In genomic region chr2:44952830-44953422, GRCm38 (mm10) we compare ENCODE assay signal across 8 mouse cellular contexts. TPM values are rescaled to one million over a fixed set of nuclear protein-coding genes. Genes with fewer than 3 reads are reported as not detected.
DNase-seq lines count a peak whose midpoint lies in the region; ATAC-seq and TF ChIP-seq lines count a peak whose summit lies in the region.

No protein-coding gene starts in this region.

- DNase-seq in midbrain, embryonic 11.5 days (ENCODE audit: low spot score, missing footprints): peak; percentile 85
- no peak for DNase-seq in midbrain, postnatal 0 days (ENCODE audit: low spot score)
- peak; percentile 29 for DNase-seq in embryonic facial prominence, embryonic 14.5 days (ENCODE audit: low spot score)
- DNase-seq in kidney, adult 2 months: peak; percentile 81
- no peak for DNase-seq in right cerebral cortex, postnatal 25 days
- no peak for DNase-seq in layer of hippocampus, adult 8-10 months (ENCODE audit: low spot score in 2 of 2)

- H3K36me3 ChIP-seq in midbrain, embryonic 11.5 days (ENCODE audit: control insufficient read depth, insufficient read depth, low read length): no peaks in the 10 kb centered on the region
- H3K36me3 ChIP-seq in midbrain, postnatal 0 days (ENCODE audit: insufficient read depth, low read length): no peaks in the 10 kb centered on the region
- no peaks in the 10 kb centered on the region for H3K36me3 ChIP-seq in embryonic facial prominence, embryonic 14.5 days (ENCODE audit: control insufficient read depth, insufficient read depth, low read length)
- no peaks in the 10 kb centered on the region for H3K36me3 ChIP-seq in kidney, adult 2 months (ENCODE audit: control insufficient read depth, insufficient read depth, low read length)
- no peaks in the 10 kb centered on the region for H3K36me3 ChIP-seq in macrophage (ENCODE audit: inconsistent target)
- no peaks in the 10 kb centered on the region for H3K36me3 ChIP-seq in forebrain, embryonic 15.5 days

- no peak for TF ChIP-seq POLR2A in kidney, adult 2 months (IDR thresholded peaks at IDR 0.05; ENCODE audit: low read depth, low read length)

- no peak for TF ChIP-seq CTCF in midbrain, postnatal 0 days (IDR thresholded peaks at IDR 0.05)
- no peak for TF ChIP-seq CTCF in kidney, adult 2 months (conservative IDR thresholded peaks at IDR 0.05; ENCODE audit: insufficient read depth, insufficient read length, low read depth, low read length)

- WGBS in midbrain, embryonic 11.5 days: 17% methylated on average over 6 of the region's 6 CpGs
- WGBS in midbrain, postnatal 0 days: 41% methylated on average over 6 of the region's 6 CpGs
- WGBS in embryonic facial prominence, embryonic 14.5 days: 36% methylated on average over 6 of the region's 6 CpGs
- 32% methylated on average over 6 of the region's 6 CpGs for WGBS in kidney, adult 2 months
- WGBS in macrophage (ENCODE audit: missing documents): 12% methylated on average over 6 of the region's 6 CpGs
- WGBS in forebrain, embryonic 15.5 days: 51% methylated on average over 6 of the region's 6 CpGs

- H3K4me2 ChIP-seq in midbrain, embryonic 11.5 days: no peak overlapping the region
- no peak overlapping the region for H3K4me2 ChIP-seq in midbrain, postnatal 0 days (ENCODE audit: low read depth, low read length, poor library complexity, severe bottlenecking)
- no peak overlapping the region for H3K4me2 ChIP-seq in embryonic facial prominence, embryonic 14.5 days (ENCODE audit: low read depth, low read length)
- no peak overlapping the region for H3K4me2 ChIP-seq in forebrain, embryonic 15.5 days (replicated peaks)

- no peak overlapping the region for H3K9ac ChIP-seq in midbrain, embryonic 11.5 days (ENCODE audit: low read length)
- no peak overlapping the region for H3K9ac ChIP-seq in midbrain, postnatal 0 days (replicated peaks; ENCODE audit: low read length, poor library complexity, severe bottlenecking)
- H3K9ac ChIP-seq in embryonic facial prominence, embryonic 14.5 days (ENCODE audit: low read depth, low read length): no peak overlapping the region
- H3K9ac ChIP-seq in forebrain, embryonic 15.5 days (replicated peaks): no peak overlapping the region

- ATAC-seq in midbrain, embryonic 11.5 days (ENCODE audit: low FRiP score): no peak
- ATAC-seq in midbrain, postnatal 0 days (ENCODE audit: low FRiP score): no peak
- no peak for ATAC-seq in embryonic facial prominence, embryonic 14.5 days (ENCODE audit: low read depth)
- no peak for ATAC-seq in forebrain, embryonic 15.5 days (replicated peaks)

- peaks cover 3% of the 10 kb centered on the region for H3K4me1 ChIP-seq in midbrain, embryonic 11.5 days (ENCODE audit: control insufficient read depth, insufficient read depth, low read length)
- H3K4me1 ChIP-seq in midbrain, postnatal 0 days (ENCODE audit: insufficient read depth, low read length): no peaks in the 10 kb centered on the region
- no peaks in the 10 kb centered on the region for H3K4me1 ChIP-seq in embryonic facial prominence, embryonic 14.5 days (ENCODE audit: control insufficient read depth, insufficient read depth, low read length)
- H3K4me1 ChIP-seq in kidney, adult 2 months (ENCODE audit: control insufficient read depth, insufficient read depth, low read length): peaks cover 6% of the 10 kb centered on the region; the same call in 1 of the 2 replicates
- H3K4me1 ChIP-seq in forebrain, embryonic 15.5 days: no peaks in the 10 kb centered on the region

- H3K4me3 ChIP-seq in midbrain, embryonic 11.5 days (ENCODE audit: low read depth, low read length): no peak overlapping the region
- H3K4me3 ChIP-seq in midbrain, postnatal 0 days (ENCODE audit: low read depth, low read length): no peak overlapping the region
- no peak overlapping the region for H3K4me3 ChIP-seq in embryonic facial prominence, embryonic 14.5 days (ENCODE audit: low read depth, low read length)
- no peak overlapping the region for H3K4me3 ChIP-seq in kidney, adult 2 months (ENCODE audit: insufficient read depth, low read depth, low read length)
- H3K4me3 ChIP-seq in macrophage (ENCODE audit: inconsistent target): no peak overlapping the region
- no peak overlapping the region for H3K4me3 ChIP-seq in forebrain, embryonic 15.5 days

- H3K9me3 ChIP-seq in midbrain, embryonic 11.5 days (ENCODE audit: control insufficient read depth, low read length): no peaks in the 10 kb centered on the region
- no peaks in the 10 kb centered on the region for H3K9me3 ChIP-seq in midbrain, postnatal 0 days (ENCODE audit: low read length)
- H3K9me3 ChIP-seq in embryonic facial prominence, embryonic 14.5 days (ENCODE audit: control insufficient read depth, low read length): no peaks in the 10 kb centered on the region
- H3K9me3 ChIP-seq in forebrain, embryonic 15.5 days: no peaks in the 10 kb centered on the region

- no peaks in the 10 kb centered on the region for H3K27me3 ChIP-seq in midbrain, embryonic 11.5 days (ENCODE audit: control insufficient read depth, insufficient read depth, low read length)
- no peaks in the 10 kb centered on the region for H3K27me3 ChIP-seq in midbrain, postnatal 0 days (ENCODE audit: insufficient read depth, low read length)
- H3K27me3 ChIP-seq in embryonic facial prominence, embryonic 14.5 days (replicated peaks; ENCODE audit: control insufficient read depth, insufficient read depth, low read length): no peaks in the 10 kb centered on the region
- no peaks in the 10 kb centered on the region for H3K27me3 ChIP-seq in kidney, adult 2 months (replicated peaks; ENCODE audit: control insufficient read depth, insufficient read depth, low read length)
- H3K27me3 ChIP-seq in forebrain, embryonic 15.5 days: no peaks in the 10 kb centered on the region

- H3K79me2 ChIP-seq in macrophage (ENCODE audit: inconsistent target): no peaks in the 10 kb centered on the region

- no peak overlapping the region for H3K27ac ChIP-seq in midbrain, embryonic 11.5 days (ENCODE audit: low read depth, low read length)
- no peak overlapping the region for H3K27ac ChIP-seq in midbrain, postnatal 0 days (ENCODE audit: low read depth, low read length)
- H3K27ac ChIP-seq in embryonic facial prominence, embryonic 14.5 days (replicated peaks; ENCODE audit: low read depth, low read length): no peak overlapping the region
- peak overlapping the region; percentile 30; the same call in 1 of the 2 replicates for H3K27ac ChIP-seq in kidney, adult 2 months (ENCODE audit: insufficient read depth, low read depth, low read length)
- H3K27ac ChIP-seq in macrophage: peak overlapping the region; percentile 30; the same call in 1 of the 2 replicates
- H3K27ac ChIP-seq in forebrain, embryonic 15.5 days (replicated peaks): no peak overlapping the region

RNA-seq across cellular contexts. Expression of gene Gtdc1, which starts 25.5 kb away (rescaled TPM):
- polyA plus RNA-seq in midbrain, embryonic 11.5 days (2014; fragmentation: Nextera tagmentation; extraction: Ambion mirVana): 13.4 and 15.8 TPM in 2 replicates
- 43.4 and 53.2 TPM in 2 replicates for total RNA-seq in midbrain, postnatal 0 days (2014; rRNA removed)
- 18.6 and 19.3 TPM in 2 replicates for polyA plus RNA-seq in midbrain, postnatal 0 days (2015; fragmentation: Nextera tagmentation; extraction: Ambion mirVana)
- polyA plus RNA-seq in embryonic facial prominence, embryonic 14.5 days (2014; fragmentation: Nextera tagmentation; extraction: Ambion mirVana): 14.3 and 19.0 TPM in 2 replicates
- 5.0 and 7.2 TPM in 2 replicates for polyA plus RNA-seq in kidney, adult 2 months (2012; rRNA removed)
- total RNA-seq in macrophage (2018; cell fraction: chromatin; rRNA removed): 100 to 1,000 TPM in 3 of 26 experiments, 10 to 100 TPM in 23; 43.0 to 159 (median 83.9) TPM
- total RNA-seq in macrophage (2018; cell fraction: cytosol; rRNA removed): 10 to 100 TPM; 17.2 to 31.5 (median 23.7) TPM
- total RNA-seq in macrophage (2018; cell fraction: nucleus; rRNA removed): 100 to 1,000 TPM in 1 of 26 experiments, 10 to 100 TPM in 25; 42.8 to 102 (median 65.8) TPM
- 15.2 to 28.8 TPM (median 15.9 TPM) in 3 replicates for polyA plus RNA-seq in macrophage (2018)
- polyA plus RNA-seq in forebrain, embryonic 15.5 days (2015; fragmentation: Nextera tagmentation; extraction: Ambion mirVana): 25.9 and 35.9 TPM in 2 replicates
- 10 to 100 TPM; 66.9 to 69.6 (median 68.6) TPM for total RNA-seq in layer of hippocampus, adult 8-10 months (2022)

Comparison
In these comparisons a context has a peak if more than half of its experiments do, and no peak if none do; other contexts are left out.
1. DNase-seq: peak in midbrain, embryonic 11.5 days (single experiment), embryonic facial prominence, embryonic 14.5 days (single experiment) and kidney, adult 2 months (single experiment); none in midbrain, postnatal 0 days (single experiment), right cerebral cortex, postnatal 25 days (single experiment) and layer of hippocampus, adult 8-10 months (0 of 2).
2. H3K27ac ChIP-seq: peak in kidney, adult 2 months (single experiment) and macrophage (single experiment); none in midbrain, embryonic 11.5 days (single experiment), midbrain, postnatal 0 days (single experiment), embryonic facial prominence, embryonic 14.5 days (single experiment) and forebrain, embryonic 15.5 days (single experiment).